Mouse (Mus musculus) kidney, postnatal 25 days (tissue): Measurements from ENCODE around the gene Pacrg.

ENCODE experiments used
- DNase-seq, 2 experiments: peaks; one replicate each; pipeline ENCODE4 v3.0.0; 2021; ENCODE audit warnings: mixed read lengths in 2 of 2

Pacrg gene

DNA sequence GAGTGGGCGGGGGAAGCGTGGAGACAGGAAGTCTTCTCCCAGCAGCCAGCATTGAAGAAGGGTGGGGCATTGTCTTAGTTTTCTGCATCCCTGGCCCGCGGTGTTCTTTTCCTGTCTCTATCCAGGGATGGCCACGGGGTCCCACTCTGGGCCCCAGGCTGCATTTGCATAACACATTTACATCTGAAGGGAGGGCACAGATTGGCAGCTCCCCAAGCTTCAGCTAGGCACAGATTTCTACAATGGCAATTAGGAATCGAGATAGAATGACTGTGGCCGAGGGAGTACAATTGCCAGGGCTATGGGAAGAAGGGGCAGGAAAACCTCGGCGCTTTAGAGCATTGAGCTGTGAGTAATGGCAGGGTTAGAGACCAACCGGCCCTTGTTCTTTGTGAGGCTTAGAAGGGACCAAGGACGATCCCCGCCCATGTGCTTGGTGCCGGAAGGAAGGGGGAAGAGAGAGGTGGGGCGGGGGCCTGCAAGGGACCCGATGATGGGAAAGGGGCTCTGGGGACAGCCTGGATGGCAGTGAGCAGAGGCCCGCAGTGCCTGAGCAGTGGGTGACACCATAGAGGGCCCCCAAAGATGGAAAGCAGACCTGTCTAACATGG is 398.5 kb downstream of the Pacrg start:
- peak in 1 of 2 experiments; percentile 13 for DNase-seq

DNA sequence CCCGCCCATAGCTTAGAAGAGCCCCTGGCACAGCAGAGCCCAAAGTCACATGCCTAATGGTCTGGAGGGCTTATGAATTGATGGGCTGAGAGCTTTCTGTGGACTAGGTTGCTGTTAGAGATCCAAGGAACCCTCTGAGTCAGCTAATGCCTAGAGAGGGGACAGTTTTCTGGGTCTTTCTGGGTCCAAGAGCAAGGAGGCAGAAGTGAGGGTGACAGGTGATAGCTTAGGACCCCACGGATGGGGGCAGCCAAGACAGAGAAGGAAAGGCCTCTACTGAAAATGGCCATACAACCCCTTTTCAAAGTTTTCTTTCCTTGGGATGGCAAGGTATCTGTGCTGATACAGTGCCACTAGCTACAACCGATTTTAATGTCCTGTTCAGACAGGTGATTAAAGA is 399.1 kb downstream of the Pacrg start:
- DNase-seq, result no peak

DNA sequence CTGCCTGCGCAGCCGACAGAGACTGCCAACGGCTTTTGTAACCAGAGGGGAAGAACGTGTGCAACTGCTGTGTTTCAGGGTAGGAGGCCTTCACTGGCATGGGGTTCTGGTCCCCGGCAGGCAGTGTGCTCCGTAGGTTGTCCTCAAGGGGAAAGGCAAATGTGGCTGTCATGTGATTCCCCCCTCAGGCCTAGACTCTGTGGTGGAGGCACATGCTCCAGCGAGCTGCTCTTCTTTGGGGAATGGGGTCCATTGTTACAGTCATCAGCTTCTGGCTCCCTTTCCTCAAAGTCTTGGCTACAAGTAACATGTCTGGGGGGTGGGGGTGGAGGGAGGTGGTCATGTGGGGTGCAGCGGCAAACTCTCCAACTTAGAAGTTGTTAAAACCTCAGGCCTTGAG is 400.3 kb downstream of the Pacrg start:
- no peak for DNase-seq

DNA sequence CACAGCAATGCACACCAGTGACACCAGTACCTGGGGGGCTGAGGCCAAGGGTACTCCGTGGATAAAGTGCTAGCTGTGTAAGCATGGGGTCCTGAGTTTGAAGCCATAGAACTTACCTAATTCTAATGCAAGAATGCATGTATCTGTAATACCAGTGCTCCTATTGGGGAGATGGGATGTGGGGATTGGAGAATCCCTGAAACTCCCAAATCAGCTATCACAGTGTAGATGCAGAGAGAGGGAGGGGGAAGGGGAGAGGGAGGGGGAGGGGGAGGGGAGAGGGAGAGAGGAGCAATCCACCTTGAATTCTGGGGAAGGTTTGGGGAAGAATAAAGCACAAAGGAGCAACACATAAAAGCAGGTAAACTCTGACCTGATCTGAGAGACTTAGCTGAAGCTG is 405.2 kb downstream of the Pacrg start:
- DNase-seq, result no peak

DNA sequence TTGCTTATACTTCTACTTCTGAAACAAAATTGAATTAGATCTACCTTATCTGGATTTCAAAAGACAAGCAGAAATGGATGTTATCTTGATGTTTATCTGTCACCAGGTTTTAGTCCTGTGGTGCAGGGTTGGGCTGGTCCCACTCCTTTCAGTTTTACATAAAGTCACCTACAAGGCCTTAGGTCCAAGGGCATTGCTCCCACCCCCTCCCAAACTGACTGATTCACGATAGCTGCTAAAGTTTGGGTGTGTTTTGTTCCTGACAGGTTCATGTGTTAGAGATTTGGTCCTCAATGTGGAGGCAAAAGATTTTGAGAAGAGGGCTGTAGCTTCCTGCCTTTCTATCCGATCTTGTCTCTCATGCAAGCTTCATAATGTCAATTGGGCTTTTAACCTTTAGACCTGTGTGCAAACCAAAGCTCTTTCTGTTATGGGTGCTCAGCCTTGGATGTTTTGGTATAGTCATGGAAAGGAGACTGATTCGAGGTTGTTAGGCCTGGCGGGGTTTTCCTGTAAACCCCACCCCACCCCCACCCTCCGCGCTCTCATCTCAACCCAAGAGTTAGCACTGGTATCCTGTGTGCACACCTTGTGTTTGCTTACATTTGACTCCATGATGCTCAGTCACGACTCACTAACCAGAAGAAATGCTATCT is 407.5 kb downstream of the Pacrg start:
- no peak for DNase-seq

DNA sequence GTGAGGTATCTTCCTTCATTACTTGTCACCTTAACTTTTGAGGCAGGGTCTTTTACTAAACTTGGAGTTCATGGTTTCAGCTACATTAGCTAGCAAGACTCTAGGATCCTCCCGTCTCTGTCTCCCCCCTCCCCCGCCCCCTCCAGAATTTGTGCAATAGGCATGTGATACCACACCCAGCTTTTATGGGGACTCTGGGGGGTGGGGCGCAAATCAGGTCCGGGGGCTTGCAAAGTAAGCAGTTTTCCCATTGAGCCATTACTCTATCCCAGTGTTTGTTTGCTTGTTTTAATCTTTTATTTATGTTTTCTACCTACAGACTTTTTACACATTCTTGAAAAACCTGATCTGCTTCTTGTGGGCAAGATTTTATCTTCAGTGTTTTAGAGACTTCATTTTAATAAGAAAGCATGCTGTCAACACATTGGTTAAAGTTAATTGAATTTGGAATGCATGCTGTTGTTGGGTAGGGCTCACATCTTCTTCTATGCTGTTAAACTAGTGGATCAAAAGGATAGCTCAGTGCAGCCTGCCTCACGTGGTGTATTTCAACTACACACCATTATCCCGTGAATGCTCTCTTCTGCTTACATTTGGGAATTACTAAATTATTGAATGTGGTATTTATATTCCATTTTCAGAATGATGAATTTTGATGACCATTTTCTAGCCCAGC is 408.1 kb downstream of the Pacrg start:
- no peak for DNase-seq

DNA sequence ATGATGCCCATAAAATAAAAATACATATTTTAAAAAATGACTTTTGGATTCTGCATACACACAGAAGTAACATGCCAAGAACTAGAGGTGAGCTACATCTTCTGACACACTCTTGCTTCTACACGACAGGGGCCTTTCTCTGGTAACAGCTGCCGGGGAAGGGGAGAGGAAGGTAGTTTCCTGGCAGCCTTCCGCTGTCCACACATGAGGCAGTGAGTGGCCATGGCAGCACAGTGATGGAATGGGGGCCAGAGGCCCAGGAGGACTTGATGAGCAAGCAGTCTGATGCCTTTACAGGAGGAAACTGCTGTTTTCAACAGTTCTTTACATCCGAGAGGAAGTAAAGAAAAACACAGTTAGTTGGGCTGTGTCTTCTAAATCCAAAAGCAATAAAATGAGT is 409.3 kb downstream of the Pacrg start:
- DNase-seq, result no peak

DNA sequence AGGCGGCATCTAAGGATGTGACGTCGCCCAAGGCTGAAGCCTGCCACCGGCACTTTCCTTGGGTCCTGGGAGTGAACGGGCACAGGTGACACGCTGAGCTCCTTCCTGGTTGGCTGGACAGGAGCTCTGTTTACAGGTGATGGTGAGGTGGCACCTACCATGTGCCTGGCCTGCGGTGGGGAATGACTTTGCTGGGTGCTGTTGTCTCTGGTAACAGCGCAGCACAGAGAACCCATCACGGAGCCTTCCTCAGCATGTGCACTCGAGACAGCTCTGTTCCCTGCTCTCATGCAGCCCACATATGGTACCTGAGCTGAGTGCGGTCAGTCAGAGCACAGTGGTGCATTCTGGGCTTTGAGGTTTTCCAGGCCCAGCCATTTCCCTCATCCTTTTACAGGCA is 410.7 kb downstream of the Pacrg start:
- DNase-seq, result no peak

DNA sequence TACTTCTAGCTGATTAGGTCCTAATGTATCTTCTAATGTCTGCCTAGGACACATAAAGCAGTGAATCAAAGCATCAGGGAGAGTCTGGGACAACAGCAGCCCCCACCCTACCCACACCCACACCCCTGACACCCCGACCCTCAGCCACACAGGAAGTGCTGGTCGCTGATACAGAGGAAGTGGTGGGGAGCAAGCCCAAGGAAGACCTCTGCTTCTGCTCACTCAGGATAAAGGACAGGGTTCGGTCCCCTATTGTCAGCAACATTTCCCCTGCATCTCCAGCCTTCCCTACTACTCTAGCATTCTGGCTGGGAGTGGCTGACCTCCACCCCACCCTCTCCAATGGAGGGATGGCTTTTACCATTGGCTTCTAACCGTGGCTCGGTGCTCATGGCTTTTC is 414.8 kb downstream of the Pacrg start:
- no peak for DNase-seq

DNA sequence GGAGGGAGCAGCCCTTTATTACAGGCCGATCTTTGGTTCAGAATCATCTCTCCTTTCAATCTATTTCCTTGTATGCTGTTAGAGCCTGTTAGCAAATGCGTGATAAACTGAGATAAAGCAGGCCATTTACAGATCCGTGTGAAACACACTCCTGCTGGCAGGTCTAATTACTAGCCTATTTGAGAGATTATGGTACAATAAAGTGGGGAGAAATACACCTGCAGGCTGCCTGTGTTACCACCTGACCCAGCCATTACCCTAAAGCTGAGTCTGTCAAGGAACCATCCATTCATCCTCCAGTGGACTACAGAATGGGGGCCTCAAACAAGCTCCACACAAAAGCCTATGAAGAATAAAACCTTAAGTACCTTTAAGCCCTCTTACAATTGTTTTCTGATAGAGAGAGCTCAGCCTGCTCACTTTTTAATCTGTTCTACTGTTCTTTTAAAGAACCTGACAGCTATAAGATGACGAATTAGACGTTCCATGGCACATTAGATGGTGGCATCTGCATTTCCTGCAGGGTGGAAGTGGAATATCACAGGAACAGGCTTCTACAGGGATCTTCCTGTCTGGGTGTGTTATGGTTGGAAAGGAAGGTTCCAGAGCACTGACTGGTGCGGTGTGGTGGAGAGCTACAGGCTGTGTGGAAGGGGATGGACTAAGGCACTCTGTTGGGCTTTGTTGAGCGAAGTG is 422.4 kb downstream of the Pacrg start:
- no peak for DNase-seq

DNA sequence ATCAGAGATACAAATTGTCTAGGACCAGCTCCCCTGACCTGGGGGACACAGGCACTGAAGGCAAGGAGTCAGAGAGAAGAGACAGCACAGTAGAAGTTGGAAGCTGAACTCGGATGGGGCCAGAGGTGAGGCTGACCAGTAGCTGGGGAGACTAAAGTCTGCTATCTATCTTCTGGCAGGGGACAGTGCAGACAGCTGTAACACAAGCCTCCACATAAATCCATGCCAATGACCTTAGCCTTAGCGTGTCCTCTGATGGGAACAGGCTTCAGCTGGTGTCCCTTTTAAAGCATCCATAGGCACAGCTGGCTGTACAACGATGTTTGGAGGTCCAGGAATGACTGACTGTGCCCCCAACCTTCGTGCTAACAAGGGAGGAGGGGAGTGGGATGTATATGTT is 423.1 kb downstream of the Pacrg start:
- no peak for DNase-seq

DNA sequence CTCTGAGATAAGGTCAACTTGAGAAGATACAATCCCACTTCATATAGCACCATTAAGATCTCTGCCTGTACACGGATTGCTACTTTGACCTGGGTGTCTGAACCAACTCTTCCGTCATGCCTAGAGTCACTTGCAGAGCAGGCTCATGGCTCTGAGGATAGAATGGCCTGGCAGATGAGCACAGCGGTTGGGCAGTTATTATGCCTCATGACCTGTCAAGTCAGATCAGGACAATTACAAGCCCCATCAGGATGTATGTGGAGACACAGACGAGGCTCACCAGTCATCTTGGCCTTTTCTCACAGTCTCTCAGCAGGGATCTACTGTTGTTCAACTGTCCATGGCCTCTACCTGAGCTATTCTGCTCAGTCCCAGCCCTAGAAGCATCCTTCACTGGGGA is 424.0 kb downstream of the Pacrg start:
- no peak for DNase-seq

DNA sequence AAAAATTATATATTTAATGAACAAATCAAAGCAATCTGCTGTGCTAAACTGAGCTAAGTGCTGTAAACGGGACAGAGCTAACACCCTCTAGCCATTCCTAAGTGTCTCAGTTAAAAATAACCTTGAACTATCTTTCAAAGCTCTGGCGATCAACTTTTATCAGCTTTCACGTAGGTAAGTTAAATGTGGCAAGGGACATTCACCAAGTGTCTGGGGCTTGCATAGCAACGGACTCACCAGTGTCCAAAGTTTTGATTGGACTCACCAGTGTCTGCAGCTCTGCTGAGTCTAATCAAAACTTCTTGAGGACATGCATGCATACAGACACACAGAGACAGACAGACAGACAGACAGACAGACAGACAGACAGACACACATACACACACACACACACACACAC is 425.7 kb downstream of the Pacrg start:
- DNase-seq, result no peak

DNA sequence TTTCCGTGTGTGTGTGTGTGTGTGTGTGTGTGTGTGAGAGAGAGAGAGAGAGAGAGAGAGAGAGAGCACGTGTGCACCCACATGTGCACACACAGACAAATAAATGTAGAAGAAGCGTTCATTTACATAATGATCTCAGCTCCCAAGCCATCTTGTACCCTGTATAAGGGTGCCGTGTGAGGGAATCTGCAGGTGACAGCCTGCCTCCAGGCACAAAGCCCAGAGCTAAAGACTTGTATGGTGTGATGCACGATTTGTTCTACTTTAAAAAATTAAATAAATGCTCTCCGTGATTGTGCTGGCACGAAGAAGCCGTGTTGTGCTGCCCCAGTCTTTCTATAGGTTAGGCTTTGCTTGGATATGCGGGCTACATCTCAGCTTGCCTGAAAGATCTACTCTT is 426.2 kb downstream of the Pacrg start:
- no peak for DNase-seq

DNA sequence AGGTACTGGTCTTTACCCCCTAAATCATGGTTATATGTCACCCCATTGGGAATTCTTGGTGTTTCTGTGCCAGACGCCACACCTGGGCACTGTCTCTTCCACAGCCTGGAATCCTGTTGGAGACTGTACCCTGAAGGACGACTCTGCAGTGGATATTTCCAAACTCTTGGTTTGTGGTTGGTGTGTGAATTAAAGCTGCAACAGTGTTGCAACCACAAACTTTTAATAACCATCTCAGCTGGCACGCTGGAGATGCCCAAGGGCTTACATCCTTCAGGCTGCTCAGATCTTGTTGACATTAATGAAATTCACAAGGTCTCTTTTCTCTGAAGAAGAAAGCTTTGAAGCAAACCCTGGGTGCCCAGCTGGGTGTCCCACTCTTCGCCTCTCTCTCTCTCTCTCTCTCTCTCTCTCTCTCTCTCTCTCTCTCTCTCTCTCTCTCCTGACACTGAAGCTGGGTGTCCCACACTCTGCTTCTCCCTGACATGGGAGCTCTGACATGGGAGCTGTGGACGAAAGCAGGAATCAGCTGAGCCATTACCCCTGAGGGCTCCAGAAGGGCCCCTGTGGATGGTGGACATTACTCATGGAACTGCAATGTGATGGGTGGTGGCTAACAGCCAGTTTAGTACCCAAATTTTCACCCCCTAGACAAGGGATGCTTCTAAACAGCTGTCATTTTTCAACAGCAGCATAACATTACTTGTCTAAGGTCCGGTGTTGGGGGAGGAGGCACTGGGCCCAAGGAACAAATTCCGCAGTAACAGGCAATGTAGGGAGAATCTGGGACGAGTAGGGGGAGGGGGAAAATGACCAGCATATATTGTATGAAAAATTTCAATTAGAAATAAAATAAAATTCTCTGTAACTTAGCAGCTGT is 429.3 kb downstream of the Pacrg start:
- no peak for DNase-seq

DNA sequence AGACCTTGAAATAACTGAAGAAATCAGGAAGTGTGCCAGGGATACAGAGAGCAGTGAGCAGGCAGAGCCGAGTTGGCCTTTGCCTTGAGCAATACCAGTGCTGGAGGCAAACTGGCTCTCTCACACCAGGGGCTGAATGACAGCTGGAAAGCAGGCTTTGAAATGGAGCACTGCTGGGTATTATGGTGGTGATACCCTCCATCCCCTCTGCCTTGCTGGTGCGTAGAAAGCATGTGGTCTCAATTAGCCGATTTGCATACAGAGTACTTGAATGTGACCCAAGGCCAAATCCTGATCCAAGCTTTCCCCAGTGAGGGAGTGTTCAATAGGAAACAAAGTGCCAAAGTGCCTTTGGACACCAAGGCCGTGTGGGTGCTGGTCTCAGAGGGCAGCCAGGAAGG is 431.4 kb downstream of the Pacrg start:
- DNase-seq, result no peak

DNA sequence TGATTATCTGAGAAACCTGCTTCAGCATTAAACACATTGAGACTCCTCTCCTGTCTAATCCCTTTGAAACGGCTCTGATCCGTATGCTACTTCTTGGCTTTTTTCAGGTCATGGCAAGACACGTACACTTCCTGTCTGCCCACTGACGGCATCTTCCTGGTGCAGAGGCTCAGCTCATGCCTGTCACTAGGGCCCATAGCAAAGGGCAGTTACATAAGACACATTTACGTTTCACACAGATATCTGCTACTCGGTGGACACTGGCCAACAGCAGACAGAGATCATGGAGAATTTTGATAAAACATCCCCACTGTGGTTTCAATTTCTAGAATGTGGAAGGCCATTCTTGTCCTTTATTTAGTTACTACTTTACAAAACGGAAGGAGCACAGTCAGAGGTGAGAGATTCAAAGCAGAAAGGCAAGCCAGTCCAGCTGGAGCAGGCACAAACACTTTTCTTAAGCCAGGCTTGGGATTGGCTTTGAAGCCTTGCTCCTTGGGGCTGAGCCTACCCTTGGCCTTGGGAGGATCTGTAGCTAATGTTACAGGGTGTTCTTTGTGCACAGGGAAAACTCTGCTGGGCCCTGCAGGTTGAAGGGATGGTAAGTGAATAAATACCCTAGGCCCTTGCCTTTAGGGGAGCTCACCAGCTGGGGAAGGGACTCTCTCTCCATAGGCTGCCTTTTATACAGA is 432.9 kb downstream of the Pacrg start:
- DNase-seq, result no peak

DNA sequence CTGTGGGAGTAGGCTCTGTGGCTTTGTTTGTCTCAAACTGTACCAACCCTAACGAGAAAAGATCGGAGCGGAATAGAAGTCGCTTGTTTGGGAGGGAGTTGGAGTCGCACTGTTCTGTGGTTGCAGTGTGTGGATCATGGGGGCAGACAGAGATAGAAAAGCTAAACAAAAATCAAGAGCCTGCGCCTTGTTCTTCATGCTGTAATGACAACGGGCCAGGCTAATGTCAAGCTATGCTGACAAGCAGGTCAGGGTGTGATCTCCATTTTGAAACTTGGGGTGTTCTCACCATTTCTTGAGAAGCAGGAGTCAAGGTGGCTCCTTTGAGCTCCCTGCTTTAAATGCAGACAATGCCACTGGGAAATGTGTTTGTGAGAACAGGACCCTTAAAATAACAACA is 433.8 kb downstream of the Pacrg start:
- DNase-seq, result no peak

DNA sequence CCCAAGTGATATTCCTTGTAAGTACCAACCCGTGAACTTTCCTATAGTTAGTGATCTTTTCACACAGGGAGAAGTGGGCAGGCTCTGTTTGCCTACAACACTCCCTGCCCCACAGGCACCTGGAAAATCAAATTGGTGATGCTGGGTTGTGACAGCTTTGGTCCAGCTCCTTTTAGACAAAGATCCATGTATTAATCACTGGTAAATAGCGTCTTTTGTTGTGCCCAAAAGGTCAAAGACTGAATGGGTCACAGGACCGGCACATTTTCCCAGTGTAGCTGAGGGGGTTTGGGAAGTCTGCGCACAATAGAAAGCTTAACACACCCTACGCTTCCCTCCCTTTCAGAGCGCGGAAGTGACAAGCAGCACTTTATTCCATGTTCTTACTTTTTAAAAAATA is 434.2 kb downstream of the Pacrg start:
- no peak for DNase-seq

DNA sequence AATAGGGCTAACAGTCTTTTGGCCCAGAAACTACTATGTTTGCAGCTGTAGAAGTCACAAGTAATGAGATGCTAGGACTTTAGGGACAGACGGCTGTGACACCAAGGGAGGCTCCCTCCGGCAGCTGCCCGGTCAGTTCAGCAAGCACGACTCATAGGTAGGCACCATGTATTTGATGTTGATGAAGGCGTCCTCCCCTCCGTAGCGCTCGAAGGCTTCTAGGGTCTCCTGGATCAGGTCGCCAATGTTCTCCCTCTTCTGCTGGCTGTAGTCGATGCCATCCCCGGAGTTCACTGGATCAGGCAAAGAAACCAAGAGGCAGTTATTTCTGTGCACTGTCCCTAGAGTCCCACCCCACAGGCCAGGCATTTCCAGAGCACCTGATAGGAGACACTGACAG is 436.9 kb downstream of the Pacrg start:
- DNase-seq, result no peak

DNA sequence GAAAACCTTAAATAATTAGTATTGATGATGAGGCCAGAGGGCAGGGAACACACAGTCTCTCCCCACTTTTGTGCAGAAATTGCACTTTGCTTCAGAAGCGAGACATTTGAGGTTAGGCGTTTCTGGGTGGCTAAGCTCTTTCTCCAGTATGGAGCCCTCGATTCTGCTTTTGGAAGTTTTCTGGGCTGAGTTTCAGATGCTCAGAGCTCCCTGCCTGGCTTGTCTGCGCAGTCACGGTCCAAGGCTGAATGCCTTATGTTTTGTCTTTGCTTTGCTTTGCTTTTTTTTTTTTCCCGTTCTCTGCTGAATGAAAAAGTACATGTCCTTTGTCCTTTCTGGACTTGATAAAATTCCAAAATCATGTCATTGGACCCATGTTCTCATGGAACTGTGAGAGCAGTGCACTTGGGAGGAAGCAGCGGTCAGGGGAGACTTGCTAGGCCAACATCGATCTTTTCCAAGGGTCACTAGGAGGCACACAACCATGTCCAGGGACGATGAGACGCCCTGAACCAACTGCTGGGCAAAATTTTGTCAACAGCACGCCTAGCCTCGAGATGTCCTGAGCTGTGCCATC is 438.0 kb downstream of the Pacrg start:
- DNase-seq, result no peak

DNA sequence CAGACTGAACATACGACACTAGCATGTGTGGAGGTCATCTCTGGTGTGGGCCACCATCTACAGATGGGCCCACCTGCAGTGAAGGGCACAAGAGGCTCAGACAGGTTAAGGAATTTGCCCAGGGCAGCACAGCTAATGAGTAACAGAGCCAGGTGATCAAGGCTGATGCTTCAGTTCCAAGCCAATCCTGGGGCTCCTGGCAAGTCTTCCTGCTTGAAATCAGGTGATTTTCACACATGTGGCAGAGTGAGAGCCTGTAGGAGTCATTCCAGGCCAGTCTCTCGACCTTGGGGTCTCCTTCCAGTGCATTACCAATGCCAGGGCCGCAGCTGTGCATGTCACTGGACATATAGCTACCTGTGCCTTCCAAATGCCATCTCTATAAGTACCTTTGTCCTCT is 438.6 kb downstream of the Pacrg start:
- peak; percentile 37 to 61 for DNase-seq
